Mouse (Mus musculus): ENCODE measurements around the gene Smok3c.
"Not testable (repeated sequence)": the region's sequence is repeated elsewhere in the genome, so short reads cannot be mapped to it uniquely, and the experiment has no call there.

Gene Smok3c

GRCm38 (mm10) chr5:138052894-138053293 is at the start of gene Smok3c:
TSS of gene Smok3c (plus strand) at chr5:138053194.
- in situ Hi-C loops (cut with MboI; ENCODE audit: unreplicated experiment in 2 of 2) = not testable (repeated sequence)

GRCm38 (mm10) chr5:138009437-138009836 is 43.6 kb upstream of the Smok3c start:
- in situ Hi-C loops (cut with MboI; ENCODE audit: unreplicated experiment in 2 of 2) = no loop called here

- in situ Hi-C loops (cut with MboI; ENCODE audit: unreplicated experiment in 2 of 2) = no loop called here
Measured at GRCm38 (mm10) chr5:138012382-138012781, 40.6 kb upstream of the Smok3c start.

GRCm38 (mm10) chr5:138016530-138016929 is 36.5 kb upstream of the Smok3c start:
- in situ Hi-C loops (cut with MboI; ENCODE audit: unreplicated experiment in 2 of 2) = no loop called here

GRCm38 (mm10) chr5:138016997-138017396 is 36.0 kb upstream of the Smok3c start:
- in situ Hi-C loops (cut with MboI; ENCODE audit: unreplicated experiment in 2 of 2) = no loop called here

- in situ Hi-C loops (cut with MboI; ENCODE audit: unreplicated experiment in 2 of 2) = not testable (repeated sequence)
Measured at GRCm38 (mm10) chr5:138019577-138019976, 33.4 kb upstream of the Smok3c start.

GRCm38 (mm10) chr5:138020961-138021479 is 32.0 kb upstream of the Smok3c start, which contains the start of the genes Smok3a and Smok3b:
TSS of gene Smok3a (plus strand) at chr5:138021261.
TSS of gene Smok3b (plus strand) at chr5:138021429.
- in situ Hi-C loops (cut with MboI; ENCODE audit: unreplicated experiment in 2 of 2) = not testable (repeated sequence)

GRCm38 (mm10) chr5:138073803-138074202 is 20.8 kb downstream of the Smok3c start:
- in situ Hi-C loops (cut with MboI; ENCODE audit: unreplicated experiment in 2 of 2) = no loop called here

- in situ Hi-C loops (cut with MboI; ENCODE audit: unreplicated experiment in 2 of 2) = loop anchor here in 1 of 2 experiments (25.0 kb wide), 2 partner anchors 263 to 362 kb away; partner anchors contain the start of gene Zfp157
Measured at GRCm38 (mm10) chr5:138075684-138076083, 22.7 kb downstream of the Smok3c start.

GRCm38 (mm10) chr5:138076148-138076547 is 23.2 kb downstream of the Smok3c start:
- in situ Hi-C loops (cut with MboI; ENCODE audit: unreplicated experiment in 2 of 2) = loop anchor here in 1 of 2 experiments (25.0 kb wide), 2 partner anchors 264 to 361 kb away; partner anchors contain the start of gene Zfp157

GRCm38 (mm10) chr5:138080456-138080855 is 27.5 kb downstream of the Smok3c start:
- in situ Hi-C loops (cut with MboI; ENCODE audit: unreplicated experiment in 2 of 2) = loop anchor here in 1 of 2 experiments (25.0 kb wide), 2 partner anchors 268 to 357 kb away; partner anchors contain the start of gene Zfp157

GRCm38 (mm10) chr5:138081446-138081845 is 28.5 kb downstream of the Smok3c start:
- in situ Hi-C loops (cut with MboI; ENCODE audit: unreplicated experiment in 2 of 2) = loop anchor here in 1 of 2 experiments (25.0 kb wide), 2 partner anchors 269 to 356 kb away; partner anchors contain the start of gene Zfp157

- in situ Hi-C loops (cut with MboI; ENCODE audit: unreplicated experiment in 2 of 2) = loop anchor here in 1 of 2 experiments (25.0 kb wide), 2 partner anchors 271 to 354 kb away; partner anchors contain the start of gene Zfp157
Measured at GRCm38 (mm10) chr5:138083318-138083900, 30.4 kb downstream of the Smok3c start.

GRCm38 (mm10) chr5:138083936-138084335 is 30.9 kb downstream of the Smok3c start:
- in situ Hi-C loops (cut with MboI; ENCODE audit: unreplicated experiment in 2 of 2) = loop anchor here in 1 of 2 experiments (25.0 kb wide), 2 partner anchors 272 to 353 kb away; partner anchors contain the start of gene Zfp157

GRCm38 (mm10) chr5:138084507-138084906 is 31.5 kb downstream of the Smok3c start:
- in situ Hi-C loops (cut with MboI; ENCODE audit: unreplicated experiment in 2 of 2) = loop anchor here in 1 of 2 experiments (25.0 kb wide), 2 partner anchors 272 to 353 kb away; partner anchors contain the start of gene Zfp157

GRCm38 (mm10) chr5:138084996-138085395 is 32.0 kb downstream of the Smok3c start, which contains the start of gene Zkscan1:
TSS of gene Zkscan1 (plus strand) at chr5:138085084.
- in situ Hi-C loops (cut with MboI; ENCODE audit: unreplicated experiment in 2 of 2) = loop anchor here in 1 of 2 experiments (5.0 to 25.0 kb wide), 3 partner anchors 67 to 352 kb away; partner anchors contain the start of gene Zfp157

- in situ Hi-C loops (cut with MboI; ENCODE audit: unreplicated experiment in 2 of 2) = loop anchor here in 1 of 2 experiments (5.0 to 25.0 kb wide), 3 partner anchors 67 to 352 kb away; partner anchors contain the start of gene Zfp157
Measured at GRCm38 (mm10) chr5:138085421-138085911, 32.5 kb downstream of the Smok3c start.

GRCm38 (mm10) chr5:138086842-138087241 is 33.8 kb downstream of the Smok3c start:
- in situ Hi-C loops (cut with MboI; ENCODE audit: unreplicated experiment in 2 of 2) = loop anchor here in 1 of 2 experiments (5.0 to 25.0 kb wide), 3 partner anchors 65 to 350 kb away; partner anchors contain the start of gene Zfp157

GRCm38 (mm10) chr5:138088366-138088765 is 35.4 kb downstream of the Smok3c start:
- in situ Hi-C loops (cut with MboI; ENCODE audit: unreplicated experiment in 2 of 2) = loop anchor here in 1 of 2 experiments (5.0 to 25.0 kb wide), 3 partner anchors 64 to 349 kb away; partner anchors contain the start of gene Zfp157

GRCm38 (mm10) chr5:138089108-138089551 is 36.1 kb downstream of the Smok3c start:
- in situ Hi-C loops (cut with MboI; ENCODE audit: unreplicated experiment in 2 of 2) = loop anchor here in 1 of 2 experiments (5.0 to 25.0 kb wide), 3 partner anchors 63 to 348 kb away; partner anchors contain the start of gene Zfp157
